Mouse (Mus musculus) large intestine, adult 2 months (tissue): ENCODE results near the gene Suds3. TPM values are rescaled to one million over a fixed set of nuclear protein-coding genes. Genes with fewer than 3 reads are reported as not detected.

Experiments used
- DNase-seq: peaks from one replicate; pipeline ENCODE4 v3.0.0-alpha.2; 2012; ENCODE audit warnings: low read depth, low spot score
- WGBS: fragments of 180-500 bp; shearing (Covaris S2); methylation state at CpG from one replicate; pipeline ENCODE4 v1.1.7; 2018; 5-methylcytosine and 5-hydroxymethylcytosine counted together
- polyA plus RNA-seq: library from polyadenylated mRNA; depleted of rRNA; stranded (reverse); fragments of >200 nt; gene quantifications from 2 replicates; pipeline ENCODE4 v1.2.3, GENCODE M21; 2012

The Suds3 gene
- polyA plus RNA-seq, 1 experiment, result 52.0 TPM

DNA sequence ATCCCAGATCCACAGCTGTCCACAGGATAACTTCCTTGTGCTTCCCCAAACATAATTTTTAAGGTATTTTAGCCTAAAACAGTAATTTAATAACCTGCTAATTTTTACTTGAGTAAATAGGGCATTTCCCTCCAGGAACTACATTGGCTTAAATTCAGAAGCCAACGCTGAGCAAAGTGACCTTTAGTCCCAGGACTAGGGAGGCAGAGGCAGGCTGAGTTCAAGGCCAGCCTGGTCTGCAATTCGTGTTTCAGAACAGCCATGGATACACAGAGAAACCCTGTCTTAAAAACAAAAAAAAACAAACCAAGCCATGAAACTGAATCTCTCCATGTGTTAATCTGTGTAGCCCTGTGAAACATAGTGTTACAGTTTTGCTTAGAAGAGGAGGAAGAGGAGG, 747 bp upstream of the Suds3 start:
- 26% methylated on average over 2 of the region's 2 CpGs for WGBS
- no peak for DNase-seq

DNA sequence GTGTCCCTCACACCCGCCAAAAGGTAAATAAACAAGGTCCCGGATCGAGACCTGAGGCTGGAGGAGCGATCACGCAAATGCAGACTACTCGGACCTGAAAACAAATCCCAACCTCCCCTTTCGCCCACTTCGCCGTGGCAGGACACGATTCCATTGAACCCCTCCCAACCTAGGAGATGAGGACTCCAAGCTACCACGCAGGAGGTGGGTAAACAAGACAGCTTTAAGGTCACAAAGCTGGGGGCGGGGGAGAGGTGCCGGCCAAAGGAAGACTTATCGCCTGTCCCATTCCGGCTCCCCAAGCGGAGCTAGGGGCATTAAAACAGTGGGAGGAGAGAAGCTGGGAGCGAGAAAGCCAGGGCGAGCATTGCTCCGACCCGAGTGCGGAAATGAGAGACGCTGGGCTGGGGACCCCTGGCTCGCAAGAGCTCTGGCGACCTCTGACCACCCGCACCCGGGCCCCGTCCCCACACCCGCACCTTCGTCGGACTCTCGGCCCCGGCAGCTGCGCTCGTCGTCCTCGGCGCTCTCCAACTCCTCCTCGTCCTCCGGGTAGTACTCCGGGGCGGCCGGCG, 633 bp downstream of the Suds3 start:
- DNase-seq, result no peak
- under 1% methylated on average over 42 of the region's 43 CpGs for WGBS

DNA sequence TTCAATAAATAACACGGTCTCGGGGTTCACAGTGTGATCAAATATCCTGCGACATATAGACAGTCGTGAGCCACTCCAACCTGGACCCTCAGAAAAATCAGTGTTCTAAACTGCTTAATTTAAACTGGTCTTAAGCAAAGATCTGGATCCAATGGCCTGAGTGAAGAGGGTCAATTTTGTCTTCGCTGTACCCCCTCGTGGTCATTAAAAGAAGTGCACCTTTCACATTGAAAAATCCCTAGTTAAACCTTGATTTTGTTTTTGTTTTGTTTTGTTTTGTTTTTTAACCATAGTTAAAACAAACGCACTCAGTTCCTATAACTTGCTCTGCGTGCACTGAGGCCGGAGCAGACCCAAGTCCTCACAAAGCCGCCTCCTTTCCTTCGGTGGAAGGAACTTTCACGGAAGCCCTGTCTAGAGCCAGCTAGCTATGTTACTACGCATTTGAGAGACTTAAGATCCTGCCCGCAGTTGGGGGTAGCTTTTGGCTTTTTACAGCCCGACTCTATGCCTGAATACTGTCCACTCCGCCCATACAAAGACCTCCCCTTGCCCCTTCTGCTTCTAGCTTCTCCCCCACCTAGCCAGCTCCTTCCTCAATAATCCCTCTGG, 1.2 kb downstream of the Suds3 start:
- WGBS, result 5% methylated on average over 16 of the region's 16 CpGs
- no peak for DNase-seq

DNA sequence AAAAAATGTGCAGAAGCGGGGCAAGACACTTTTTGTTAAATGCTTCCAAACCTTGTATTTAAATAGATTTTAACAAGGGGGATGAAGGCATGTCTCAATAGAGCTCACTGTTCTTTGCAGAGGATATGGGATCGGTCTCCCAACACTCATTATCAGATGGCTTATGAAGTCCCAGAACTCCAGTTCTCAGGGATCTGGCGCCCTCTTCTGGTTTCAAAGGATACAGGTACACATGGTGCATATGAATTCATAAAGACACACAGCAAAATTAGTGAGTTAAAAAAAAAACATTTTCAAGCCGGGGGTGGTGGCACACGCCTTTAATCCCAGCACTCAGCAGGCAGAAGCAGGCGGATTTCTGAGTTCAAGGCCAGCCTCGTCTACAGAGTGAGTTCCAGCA, 2.6 kb downstream of the Suds3 start:
- no peak for DNase-seq
- WGBS, result 94% methylated on average over 7 of the region's 7 CpGs

DNA sequence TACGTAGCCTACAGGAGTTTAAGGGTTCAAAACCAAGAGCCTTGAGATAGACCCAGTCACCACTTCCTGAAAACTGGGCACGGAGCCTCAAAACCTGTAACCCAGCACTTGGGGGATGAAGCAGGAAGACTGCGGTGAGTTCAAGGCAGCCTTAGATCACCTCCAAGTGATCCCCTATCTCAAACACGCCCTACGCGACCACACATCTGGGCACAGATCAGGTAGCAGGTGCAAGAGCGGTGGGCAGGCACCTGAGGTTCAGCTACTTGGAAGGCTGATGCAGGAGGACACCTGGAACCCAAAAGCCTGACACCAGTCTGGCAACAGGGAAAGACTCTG, 4.2 kb downstream of the Suds3 start:
- no peak for DNase-seq
- WGBS, result 94% methylated on average over 7 of the region's 7 CpGs

DNA sequence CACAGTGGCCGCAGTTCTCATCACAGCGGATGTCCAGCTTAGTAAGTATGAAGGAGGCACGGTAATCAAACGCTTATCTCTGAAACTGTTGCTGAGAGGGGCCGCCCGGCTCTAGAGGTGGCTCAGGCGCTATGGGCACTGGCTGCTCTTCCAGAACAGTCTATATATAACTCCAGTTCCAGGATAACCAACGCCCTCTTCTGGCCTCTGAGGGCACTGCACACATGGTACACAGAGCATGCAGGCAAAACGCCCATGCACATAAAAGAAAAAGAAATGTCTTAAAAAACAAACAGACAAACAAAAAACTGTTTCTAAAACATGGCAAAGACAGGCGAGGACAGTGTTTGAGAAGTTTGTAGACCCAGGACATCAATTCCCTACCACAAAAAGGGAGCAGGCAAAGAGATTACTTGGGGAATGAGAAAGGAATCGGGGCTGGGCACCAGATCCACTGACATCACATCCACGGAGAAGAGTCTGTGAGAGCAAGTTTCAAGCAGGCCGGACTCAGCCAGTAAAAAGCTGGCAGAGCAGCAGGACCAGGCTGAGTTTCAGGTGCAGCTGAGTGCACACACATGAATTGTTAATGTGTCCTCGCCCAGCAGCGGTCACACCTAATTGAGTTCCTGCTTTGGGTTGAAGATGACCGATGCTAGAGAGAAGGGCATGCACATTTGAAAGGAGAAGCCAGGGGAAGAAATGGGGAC, 4.7 kb downstream of the Suds3 start:
- 92% methylated on average over 16 of the region's 16 CpGs for WGBS
- no peak for DNase-seq

DNA sequence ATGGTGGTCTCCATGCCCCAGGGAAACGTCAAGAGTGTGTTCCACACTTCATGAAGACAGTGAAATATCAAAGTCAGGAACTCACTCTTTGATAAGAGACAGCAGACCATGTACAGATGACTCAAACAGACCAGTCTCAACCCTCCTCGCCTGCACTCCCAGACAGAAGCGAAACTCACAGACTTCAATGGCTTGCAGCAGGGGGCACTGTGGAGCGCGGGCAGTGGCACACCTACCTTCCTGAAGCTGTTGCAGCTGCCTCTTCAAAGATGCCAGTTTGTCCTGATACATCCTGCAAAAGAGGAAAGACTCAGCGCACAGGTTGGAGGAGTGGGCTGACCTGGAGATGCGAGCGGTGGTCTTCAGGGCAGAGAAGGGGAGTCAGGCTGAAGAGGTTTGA, 6.4 kb downstream of the Suds3 start:
- no peak for DNase-seq
- WGBS, result 88% methylated on average over 8 of the region's 8 CpGs

DNA sequence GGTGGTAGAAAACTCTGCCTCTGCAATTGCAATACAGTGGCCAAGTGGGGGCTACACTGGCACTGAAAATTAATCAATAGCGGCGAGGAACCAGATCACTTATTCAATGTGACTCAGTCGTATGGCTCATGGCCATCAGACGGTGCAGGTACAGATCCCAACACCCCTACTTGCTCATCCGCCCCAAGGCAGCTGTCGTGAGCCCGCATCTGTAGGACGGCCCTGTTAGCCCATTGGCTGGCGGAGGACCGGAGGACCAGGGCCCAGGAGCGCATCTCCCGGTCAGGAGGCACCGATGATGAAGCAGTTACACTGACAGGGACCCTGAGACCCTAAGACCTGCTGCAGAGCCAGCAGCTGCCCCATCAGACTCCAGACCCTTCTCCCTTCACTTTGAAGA, 7.2 kb downstream of the Suds3 start:
- DNase-seq, result no peak
- 96% methylated on average over 13 of the region's 13 CpGs for WGBS

DNA sequence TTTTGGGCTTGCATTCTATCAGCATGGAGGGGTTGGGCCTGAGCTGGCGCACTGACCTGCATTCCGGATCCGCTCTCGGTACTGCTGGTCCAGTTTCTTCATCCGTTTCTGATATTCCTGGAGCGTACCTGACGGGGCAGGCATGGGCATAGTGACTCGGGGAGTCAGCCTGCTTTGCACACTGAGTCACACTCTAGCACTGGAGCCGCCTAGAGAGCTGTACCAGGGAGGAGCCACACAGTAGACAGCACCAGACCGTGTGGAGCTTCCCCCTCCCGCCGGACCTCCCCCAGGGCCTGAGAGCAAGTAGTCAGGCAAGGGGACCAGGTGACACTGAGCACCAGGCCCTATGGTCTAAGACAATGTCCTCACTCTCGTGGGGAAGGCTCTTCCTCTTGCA, 7.6 kb downstream of the Suds3 start:
- WGBS, result 89% methylated on average over 13 of the region's 13 CpGs
- no peak for DNase-seq

DNA sequence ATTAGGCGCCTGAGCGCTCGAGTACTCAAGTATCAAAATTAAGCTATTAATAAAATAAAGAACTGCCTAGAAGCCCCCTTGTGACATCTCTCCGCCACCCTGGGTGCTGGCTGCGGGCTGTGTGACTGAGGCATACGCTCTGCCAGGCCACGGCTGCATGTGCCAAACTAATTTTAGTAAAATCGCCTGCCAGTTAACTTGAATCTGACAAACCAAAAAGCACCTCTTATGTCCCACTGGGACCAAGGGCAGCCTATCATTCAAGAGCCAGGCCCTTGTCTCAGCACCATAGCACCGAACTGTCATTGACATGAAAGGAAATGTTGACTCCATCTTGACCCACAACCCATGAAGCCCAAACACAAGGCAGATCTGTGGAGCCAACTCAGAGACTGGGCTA, 10.2 kb downstream of the Suds3 start:
- no peak for DNase-seq
- WGBS, result 95% methylated on average over 9 of the region's 9 CpGs

DNA sequence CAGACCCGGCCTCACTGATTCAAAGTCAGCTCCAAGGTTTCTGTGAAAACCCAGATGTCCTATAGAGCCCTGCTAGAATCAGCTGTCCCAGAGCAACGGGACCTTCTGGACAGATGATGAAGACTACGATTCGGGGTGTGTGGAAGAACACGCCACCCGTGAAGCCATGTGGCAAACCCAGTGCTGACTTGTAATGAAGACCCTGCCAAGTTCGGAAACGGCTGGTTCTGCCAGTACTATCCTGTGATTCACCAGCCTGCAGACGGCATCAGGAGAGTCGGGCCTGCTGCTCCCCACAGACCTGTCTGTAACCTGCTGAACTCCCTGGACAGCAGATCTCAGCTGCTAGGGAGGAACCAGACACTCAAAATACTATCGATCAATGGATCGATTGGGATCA, 11.6 kb downstream of the Suds3 start:
- DNase-seq, result no peak

DNA sequence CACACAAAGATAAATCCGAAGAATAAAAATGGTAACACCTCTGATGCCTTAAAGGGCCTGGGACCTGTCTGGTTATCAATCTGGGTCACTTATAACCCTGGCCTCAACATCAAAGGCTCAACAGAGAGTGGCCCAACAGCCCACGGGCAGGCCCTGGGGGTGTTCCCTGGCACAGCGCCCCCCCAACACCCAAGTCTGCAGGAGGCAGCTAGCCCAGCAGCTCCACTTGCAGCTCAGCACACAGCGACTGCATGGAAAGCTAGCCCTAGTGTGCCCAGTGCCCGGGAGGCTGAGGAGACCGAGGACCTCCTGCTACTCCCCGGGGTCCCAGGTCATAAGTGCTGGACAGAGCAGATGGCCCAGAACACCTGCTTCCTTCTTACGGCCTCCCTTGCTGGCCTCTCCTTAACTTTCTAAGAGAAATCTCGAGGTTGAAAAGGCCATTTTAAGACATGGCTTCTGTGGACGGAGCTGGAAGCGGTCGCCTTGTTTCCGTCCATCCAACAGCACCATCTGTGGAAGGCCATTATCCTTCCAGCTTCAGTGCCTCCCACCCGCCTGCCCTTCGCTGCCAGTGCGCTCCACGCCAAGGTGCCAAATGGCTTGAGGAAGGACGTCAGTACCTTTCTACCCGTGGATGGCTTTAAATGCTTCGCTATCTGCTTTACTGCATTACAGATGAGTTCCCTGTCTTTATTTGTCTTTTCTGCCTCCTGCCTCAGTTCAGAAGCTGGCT, 12.6 kb downstream of the Suds3 start:
- WGBS, result 91% methylated on average over 20 of the region's 20 CpGs
- no peak for DNase-seq

More for the DNA sequence above, 11.6 kb downstream of the Suds3 start:
- 94% methylated on average over 12 of the region's 12 CpGs for WGBS

DNA sequence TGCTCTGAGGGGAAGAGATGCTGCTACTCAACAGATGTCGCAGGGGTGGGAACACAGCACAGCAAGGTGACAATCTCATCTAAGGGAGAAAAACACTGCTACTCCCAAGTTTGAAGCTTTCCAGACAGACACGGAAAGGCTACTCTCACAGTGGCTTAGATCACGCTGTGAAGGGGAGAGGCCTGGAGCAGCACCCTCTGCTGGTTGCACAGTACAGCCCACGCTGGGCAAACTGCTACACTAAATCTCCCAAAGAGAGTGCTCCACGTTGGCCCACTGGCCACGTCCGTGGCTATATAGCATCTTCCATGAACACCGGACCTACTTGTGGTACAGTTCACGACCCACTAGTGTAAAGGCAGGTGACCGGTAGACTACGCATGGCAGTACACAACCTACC, 16.2 kb downstream of the Suds3 start:
- WGBS, result 85% methylated on average over 11 of the region's 11 CpGs
- DNase-seq, result no peak

DNA sequence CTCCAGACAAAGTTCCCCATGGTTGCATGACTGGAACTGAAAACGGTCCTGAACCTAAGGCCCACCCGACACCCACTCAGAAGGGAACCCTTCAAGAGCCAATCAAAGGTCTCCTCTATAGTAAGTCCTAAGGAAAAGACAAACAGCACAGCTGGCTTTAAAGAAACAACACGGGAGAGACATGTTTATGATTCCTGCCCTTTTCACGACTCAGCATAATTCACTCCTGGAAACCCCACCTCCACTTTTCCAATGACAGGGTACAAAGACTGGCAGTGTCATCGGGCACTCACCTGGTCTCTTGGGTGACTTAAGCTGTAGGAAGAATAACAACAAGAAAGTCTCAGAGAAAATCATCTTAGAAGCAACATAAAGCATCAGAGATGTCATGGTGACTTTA, 16.9 kb downstream of the Suds3 start:
- WGBS, result 70% methylated on average over 5 of the region's 5 CpGs
- DNase-seq, result no peak

DNA sequence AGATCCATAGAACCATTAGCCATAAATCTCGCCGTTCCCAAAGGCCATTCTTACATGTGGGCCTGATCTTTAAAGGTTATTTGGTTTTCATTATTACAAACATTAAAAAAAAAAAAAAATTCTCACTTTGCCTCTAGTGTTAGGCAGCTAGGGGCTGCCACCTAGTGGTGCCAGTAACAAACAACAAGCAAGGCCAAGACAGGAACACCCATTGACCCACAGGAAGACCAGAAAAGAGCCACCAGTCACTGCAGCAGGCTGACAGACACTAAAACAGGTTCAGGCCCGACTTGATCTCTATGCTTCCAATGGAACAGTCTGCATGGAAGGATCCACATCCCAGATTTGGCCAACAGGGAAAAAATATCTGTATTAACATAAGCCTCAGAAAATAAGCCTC, 19.2 kb downstream of the Suds3 start:
- WGBS, result 28% methylated on average over 3 of the region's 3 CpGs
- DNase-seq, result no peak

DNA sequence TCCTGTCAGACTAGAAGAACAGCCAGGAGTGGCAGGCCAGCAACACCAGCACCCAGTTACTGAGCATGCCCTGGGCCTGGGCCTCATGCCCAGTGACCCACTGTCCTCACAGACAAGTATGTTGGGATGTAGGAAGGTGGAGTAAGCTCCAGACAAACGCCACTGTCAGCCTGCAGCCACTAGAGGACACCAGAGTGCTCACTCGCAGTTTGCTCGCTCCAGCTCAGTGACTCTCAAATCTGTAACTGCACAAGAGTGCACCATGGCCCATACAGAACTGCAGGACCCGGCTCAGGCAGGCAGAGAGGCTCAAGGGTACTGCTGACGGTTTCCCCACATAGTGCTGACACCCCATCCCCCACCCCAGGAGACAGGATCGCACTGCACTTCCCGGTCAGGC, 21.5 kb downstream of the Suds3 start:
- WGBS, result 56% methylated on average over 7 of the region's 7 CpGs
- DNase-seq, result no peak

DNA sequence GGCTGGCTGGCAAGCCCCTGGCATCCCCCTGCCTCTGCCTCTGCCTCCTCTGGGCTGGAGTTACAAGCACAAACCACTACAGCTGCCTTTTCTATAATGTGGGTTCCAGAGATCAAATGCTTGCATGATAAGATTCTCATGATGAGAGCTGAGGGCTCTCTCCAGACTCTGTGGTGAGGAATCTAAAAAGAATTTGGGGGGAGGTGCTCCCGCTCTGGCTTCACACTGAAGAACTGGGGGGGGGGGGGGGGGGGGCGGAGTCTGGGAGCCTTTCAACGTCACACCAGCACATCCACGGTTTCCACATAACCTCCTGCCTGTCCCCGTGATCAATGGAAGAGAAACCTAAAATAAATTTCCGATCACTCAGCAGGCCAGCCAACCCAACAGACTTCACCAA, 26.1 kb downstream of the Suds3 start:
- 18% methylated on average over 6 of the region's 6 CpGs for WGBS
- no peak for DNase-seq

DNA sequence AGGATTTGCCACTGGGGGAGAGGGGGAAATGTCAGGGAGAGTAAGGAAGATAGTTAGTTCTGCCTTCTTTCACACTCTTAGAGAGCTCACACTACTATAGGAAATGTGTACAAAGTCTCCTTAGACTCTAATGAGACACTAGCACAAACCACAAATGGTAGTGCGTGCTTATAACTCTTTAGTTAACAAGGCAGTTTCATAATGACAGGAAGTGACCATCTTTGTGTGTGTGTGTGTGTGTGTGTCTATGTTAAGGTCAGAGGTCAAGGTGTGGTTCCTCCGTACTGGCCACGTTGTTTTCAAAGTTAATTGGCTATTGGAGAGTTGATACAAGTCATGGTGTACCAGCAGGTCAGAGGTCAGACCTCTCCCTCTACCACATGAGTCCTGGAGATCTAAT, 26.8 kb downstream of the Suds3 start:
- 21% methylated on average over 3 of the region's 3 CpGs for WGBS
- no peak for DNase-seq

DNA sequence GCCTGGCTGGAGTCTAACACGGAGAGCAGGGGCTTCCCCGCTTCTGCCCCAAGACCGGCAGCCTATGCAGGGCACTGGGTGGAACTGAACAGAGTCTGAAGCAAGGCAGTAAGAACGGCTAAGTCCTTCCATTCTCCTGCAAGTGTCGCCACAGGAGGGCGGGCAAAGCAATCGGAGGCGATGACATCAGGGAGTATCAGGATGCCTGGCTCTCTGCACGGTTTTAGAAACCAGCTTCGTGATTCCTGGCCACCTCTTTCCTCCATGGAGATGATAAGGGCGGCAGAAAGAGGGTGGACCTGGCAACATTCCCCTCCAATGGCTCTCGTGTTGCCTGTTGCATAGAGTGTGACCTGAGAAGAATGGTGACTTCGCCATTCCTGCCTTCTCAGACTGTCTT, 28.2 kb downstream of the Suds3 start:
- no peak for DNase-seq
- WGBS, result 7% methylated on average over 13 of the region's 13 CpGs

DNA sequence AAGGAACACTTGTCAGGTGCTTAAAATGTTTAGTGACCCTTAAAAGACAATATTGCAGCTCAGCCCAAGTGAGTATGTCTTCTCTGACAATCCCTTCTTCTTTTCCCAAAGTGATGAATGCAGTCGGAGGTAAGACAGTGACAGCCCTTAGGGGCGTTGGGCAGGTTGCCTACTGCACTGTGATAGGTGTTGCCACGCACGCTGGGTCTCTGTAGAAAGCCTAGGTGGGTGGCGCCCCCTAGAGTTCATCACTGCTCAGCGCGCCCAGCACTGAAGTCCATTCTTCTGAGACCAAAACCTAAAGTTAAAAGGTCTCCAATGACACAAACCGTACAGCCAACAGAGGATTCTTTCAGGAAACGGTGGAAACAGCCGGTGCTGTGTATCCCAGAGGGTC, 46.4 kb downstream of the Suds3 start:
- DNase-seq, result no peak
- WGBS, result 16% methylated on average over 10 of the region's 10 CpGs
